Mouse (Mus musculus): Measurements from ENCODE around the gene Mlf2.

Mlf2 gene

GRCm38 (mm10) chr6:124913214-124913613 is 18.0 kb upstream of the Mlf2 start:
- DNase-seq = no peak

- no peak for DNase-seq
Measured at GRCm38 (mm10) chr6:124913721-124914285, 17.4 kb upstream of the Mlf2 start.

GRCm38 (mm10) chr6:124914511-124914910 is 16.7 kb upstream of the Mlf2 start:
- DNase-seq = no peak

GRCm38 (mm10) chr6:124915160-124915941 is 15.8 kb upstream of the Mlf2 start:
- DNase-seq = no peak

- peak; percentile 54 for DNase-seq
Measured at GRCm38 (mm10) chr6:124915942-124916694, 15.1 kb upstream of the Mlf2 start.

- DNase-seq = peak; percentile 93
Measured at GRCm38 (mm10) chr6:124916695-124917517, 14.3 kb upstream of the Mlf2 start.

DNA sequence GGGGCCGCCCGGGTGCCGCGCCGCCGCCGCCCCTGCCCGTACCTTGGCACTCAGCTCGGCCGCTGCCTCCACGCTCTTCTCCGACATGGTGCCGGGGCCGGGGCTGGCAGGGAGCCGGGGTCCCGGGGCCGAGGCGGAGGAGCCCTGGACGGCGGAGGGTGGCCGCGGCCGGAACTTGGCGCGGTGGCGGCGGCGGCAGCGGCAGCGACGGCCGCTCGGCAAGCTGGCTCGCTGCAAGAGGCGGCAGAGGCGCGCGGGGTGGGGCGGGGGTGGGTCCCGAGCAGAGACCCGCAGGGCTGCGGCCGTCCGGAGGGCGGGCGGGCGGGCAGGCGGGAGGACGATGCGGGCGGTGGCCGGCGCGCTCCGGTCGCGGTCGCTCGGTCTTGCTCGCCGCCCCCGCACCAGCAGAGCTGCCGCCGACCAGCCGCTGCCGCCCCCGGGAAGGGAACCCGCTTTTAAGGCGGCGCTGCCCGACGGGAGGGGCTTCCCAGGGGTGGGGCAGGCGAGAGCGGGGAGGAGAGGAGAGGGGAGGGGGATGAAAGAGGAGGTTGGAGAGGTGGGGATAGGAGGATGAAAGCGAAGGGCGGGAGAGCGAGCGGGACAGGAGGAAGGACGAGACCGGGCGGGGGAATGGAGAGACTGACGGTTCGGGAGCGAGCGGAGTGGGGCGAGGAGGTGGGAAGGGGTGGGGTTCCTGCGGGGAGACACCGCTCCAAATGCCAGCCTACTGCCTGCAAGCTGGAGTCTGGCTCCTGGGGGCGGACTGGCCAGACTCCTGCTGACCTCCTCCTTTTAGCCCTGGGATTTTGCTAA is 13.5 kb upstream of the Mlf2 start:
- peak; percentile 94 for DNase-seq

- no peak for DNase-seq
Measured at GRCm38 (mm10) chr6:124918331-124918690, 12.9 kb upstream of the Mlf2 start.

DNA sequence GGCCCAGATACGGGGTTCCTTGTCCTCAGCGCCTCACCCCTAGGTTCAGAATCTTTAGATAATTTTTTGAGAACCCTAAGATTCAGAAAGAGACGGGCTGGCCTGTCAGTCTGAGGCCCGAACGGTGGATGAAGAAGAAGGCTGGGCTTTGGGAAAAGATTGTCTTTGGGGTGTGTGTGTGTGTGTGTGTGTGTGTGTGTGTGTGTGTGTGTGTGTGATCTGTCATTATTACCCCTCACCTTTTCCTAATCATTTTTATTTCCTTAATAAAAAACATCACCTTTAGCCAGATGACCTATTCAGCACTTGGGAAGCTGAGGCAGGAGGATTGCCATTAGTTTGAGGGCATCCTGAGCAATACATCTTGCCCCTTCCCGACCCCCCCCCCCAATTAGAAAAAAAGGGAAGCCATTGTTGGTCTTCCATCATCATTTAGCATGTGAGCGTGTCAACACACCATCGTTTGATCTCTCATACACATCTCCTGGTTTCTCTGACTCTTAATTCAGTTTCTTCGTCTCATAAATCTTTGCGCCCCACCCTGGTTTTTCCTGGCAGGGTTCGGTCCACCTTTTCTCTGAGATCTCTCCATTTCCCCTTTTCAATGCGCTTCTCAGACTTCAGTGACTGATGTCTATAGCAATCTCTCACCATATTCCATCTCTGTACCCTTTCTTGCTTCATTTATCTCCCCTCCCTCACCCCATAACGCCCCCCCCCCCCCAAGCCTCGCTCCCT is 12.1 kb upstream of the Mlf2 start:
- DNase-seq = no peak

DNA sequence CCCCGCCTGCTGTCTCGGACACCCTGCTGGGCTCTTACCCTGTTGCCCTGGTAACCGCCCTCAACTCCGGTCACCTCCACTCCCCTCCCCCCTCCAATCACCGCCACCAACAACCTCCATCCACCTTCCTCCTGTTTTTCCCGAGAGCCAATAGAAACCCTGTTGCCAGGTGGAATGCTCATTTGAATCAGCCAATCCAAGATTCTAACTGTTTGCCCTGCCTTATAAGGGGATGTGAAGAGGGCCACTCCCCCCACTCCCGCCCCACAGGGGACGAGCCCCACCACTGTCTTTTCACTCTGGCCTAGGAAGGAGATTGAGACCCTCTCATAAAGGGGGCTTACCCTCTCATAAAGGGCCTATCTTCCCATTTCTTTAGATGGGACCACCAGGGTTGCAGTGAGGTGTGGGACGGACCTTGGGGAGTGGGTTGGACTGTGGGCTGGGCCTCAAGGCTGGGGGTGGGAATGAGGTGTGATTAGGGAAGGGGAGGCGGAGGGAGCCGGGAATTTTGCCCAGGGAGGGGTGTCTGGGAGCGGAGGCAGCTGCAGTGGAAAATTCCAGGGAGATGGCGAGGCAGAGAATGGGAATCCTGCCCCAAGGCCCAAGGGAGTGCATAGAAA is 11.4 kb upstream of the Mlf2 start, which contains the start of gene Ptms:
Gene Ptms (minus strand): TSS at position 409 of the 623 bp plus-strand sequence.
- peak; percentile 97 for DNase-seq

DNA sequence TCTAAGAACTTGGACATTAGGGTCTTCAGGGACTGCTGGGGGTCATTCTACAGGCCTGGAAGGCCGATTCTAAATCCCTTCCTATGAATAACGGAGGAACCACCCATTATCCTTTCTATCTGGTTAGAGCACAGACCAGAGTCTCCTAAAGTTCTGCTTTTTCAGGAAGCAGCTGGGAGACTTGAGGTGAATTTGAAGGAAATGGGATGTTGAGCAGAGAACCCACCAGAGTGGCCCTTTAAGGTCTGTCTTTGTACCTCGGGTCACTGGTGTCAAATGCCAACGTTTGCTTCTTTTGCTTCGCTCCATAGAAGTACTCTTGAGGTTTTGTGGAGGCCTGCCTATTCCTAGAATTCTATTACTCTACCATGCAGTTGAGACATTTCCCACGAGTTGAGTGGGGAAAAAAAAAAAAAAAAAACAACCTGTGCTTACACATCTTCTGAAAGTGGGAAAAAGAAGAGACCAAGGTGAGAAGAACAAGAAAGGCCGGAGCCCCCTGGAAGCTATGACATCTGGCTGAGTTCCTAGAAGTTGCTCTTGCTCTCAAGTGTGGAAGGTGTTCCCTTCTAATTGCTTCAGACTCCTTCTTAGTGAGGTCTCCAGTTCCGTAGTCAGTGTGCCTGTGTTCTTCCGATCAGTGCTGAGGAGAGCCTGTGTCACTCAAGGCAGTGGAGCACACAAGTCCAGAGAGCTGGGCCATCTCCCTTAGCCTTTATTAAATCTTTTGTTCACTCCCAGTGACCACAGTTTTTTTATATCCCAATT is 10.7 kb upstream of the Mlf2 start:
- DNase-seq = no peak

DNA sequence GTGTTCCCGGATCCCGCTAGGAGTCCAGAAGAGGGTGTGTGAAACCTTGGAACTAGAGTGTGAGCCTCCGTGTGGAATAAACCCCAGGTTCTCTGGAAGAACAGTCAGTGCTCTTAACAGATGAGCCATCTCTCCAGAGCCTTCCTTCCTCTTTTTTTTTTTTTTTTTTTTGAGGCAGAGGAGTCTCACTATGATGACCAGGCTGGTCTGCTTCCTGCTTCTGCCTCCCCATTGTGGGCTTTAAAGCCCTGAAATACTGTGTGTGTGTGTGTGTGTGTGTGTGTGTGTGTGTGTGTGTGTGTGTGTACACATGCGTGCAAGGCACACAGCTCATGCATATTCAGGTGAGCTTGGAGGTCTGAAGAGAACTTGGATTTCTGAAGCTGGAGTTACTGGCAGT is 9.6 kb upstream of the Mlf2 start:
- DNase-seq = no peak

DNA sequence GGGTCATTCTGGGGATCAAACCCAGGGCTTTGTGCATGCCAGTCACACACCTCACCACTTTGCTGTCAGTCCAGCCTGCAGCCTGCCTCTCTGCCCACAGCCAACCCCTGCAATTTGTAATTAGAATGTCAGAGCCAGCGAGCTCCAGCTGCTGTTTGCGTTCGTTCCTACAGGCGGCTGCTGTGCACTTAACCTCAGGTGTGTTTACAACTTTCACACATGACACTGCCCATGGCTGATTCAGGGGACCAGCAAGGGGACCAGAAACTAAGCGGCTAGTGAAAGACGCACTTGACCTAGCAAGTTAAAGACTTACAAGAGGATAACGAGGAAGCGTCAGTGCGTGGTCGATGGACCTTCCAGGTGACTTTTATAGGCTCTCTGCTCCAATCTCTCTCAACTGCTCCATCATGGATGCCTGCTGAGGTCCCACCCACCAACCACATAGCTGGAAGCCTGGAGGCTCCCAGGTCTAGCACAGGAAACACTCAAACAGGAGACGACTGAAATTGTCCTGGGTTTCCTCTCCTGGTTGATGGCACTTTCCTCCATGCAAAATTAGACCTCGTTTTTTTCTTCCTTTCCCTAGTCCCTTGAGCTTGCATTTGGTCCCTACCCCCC is 5.9 kb upstream of the Mlf2 start:
- peak; percentile 7 for DNase-seq

DNA sequence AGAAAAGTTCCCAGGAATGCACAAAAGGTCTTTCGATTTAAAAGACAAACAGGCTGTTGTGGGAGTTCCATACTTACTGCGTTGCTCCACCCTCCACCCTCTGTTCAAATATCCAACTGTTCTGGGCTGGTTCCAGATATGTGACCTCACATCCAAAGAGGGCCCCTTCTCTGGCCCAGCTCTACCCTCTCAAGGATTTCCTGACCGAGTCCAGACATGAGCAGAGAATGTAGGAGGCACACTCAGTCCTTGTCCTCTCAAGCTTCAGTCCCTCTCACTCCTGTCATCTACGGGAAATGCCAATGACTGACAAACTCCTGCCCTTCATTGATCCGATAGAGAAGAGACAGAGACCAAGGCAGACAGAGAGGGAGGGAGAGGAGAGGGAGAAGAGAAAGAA is 5.2 kb upstream of the Mlf2 start:
- no peak for DNase-seq

GRCm38 (mm10) chr6:124930231-124930630 is 955 bp upstream of the Mlf2 start:
- peak; percentile 20 for DNase-seq

GRCm38 (mm10) chr6:124931525-124932313 is 533 bp downstream of the Mlf2 start:
- DNase-seq = peak; percentile 55

- DNase-seq = peak; percentile 3
Measured at GRCm38 (mm10) chr6:124932314-124932695, 1.1 kb downstream of the Mlf2 start.

DNA sequence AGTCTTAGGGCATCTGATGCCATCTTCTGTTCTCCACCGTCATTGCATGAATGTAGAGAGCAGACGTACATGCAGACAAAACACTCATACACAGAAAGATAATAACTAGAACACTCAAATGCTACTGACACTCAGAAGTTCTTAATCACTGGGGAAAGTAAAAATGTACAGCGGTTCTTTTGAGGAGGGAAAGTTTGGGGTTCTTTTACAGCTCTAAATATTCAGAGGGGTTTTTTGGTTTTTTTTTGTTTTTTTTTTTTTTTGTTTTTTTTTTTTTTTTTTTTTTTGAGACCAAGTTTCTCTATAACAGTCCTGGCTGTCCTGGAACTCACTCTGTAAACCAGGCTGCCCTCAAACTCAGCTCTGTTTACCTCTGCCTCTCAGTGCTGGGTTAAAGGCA is 1.9 kb downstream of the Mlf2 start:
- DNase-seq = no peak

- DNase-seq = no peak
Measured at GRCm38 (mm10) chr6:124934670-124935069, 3.5 kb downstream of the Mlf2 start.
